Mouse (Mus musculus): Measurements from ENCODE around the gene Hebp2. TPM values are rescaled to one million over a fixed set of nuclear protein-coding genes. Genes with fewer than 3 reads are reported as not detected.

The Hebp2 gene
- total and polyA plus RNA-seq, 3 experiments: not detected

DNA sequence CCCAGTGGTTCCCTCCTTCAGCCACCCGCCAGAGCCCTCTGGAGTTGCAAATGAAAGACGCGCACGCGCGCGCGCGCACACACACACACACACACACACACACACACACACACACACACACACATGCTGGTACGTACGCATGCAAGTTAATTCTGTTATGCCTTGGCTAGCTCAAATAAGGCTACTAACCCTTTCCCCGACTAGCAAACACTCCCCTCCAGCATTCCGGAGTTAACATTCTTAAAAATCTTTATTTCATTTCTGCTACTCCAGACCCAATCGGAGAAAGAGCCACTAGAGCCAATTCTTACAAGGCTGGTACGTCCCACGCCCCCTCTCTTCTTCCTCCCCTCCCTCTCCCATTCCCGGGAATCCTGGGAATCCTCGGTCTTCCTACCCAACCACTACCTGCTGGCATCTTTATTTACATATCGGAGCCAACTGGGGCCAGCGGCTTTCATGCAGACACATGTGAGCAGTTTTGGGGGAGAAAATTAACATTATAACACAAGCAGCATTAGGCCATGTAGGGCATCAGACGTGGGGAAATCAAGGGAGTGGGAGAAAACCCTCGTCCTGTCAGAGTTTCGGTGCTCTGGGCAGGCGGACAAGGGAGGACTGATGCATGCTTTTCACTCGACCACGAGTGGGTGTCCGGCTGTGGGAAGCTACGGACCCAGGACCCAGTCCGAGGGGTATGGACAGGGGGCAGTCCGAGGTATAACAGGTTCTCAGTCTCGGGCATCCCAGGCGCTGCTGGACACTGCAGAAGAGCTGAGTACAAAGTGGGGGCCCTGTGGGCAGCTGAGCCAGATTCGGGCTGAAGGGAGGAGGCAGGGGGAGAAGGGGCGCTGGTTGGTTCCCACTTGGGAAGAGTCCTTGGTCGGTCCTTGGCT, 3.7 kb upstream of the Hebp2 start:
- no peak for TF ChIP-seq TAL1 (conservative IDR thresholded peaks at IDR 0.05; ENCODE audit: low read depth, low read length)
- no peak for TF ChIP-seq CTCF (IDR thresholded peaks at IDR 0.05; ENCODE audit: low read depth, low read length)
- TF ChIP-seq GATA2 (IDR thresholded peaks at IDR 0.05; ENCODE audit: borderline replicate concordance, low read depth, low read length): no peak
- no peak for TF ChIP-seq POLR2AphosphoS5 (IDR thresholded peaks at IDR 0.05; ENCODE audit: insufficient replicate concordance, low read depth, low read length)
- no peak for TF ChIP-seq GATA1 (IDR thresholded peaks at IDR 0.05; ENCODE audit: borderline replicate concordance, low read length)
- H3K9me3 ChIP-seq (replicated peaks): no peaks in the 10 kb centered on the region
- H3K4me3 ChIP-seq (ENCODE audit: low read depth, low read length): no peak overlapping the region
- no peaks in the 10 kb centered on the region for H3K4me1 ChIP-seq (ENCODE audit: insufficient read depth, low read depth, low read length)
- ATAC-seq (ENCODE audit: extremely low read depth, insufficient number of reproducible peaks, low FRiP score, poor library complexity, severe bottlenecking): no peak
- H3K36me3 ChIP-seq (replicated peaks): no peaks in the 10 kb centered on the region
- no peak for DNase-seq (ENCODE audit: low spot score)
- no peaks in the 10 kb centered on the region for H3K27me3 ChIP-seq (ENCODE audit: insufficient read depth, low read length)

DNA sequence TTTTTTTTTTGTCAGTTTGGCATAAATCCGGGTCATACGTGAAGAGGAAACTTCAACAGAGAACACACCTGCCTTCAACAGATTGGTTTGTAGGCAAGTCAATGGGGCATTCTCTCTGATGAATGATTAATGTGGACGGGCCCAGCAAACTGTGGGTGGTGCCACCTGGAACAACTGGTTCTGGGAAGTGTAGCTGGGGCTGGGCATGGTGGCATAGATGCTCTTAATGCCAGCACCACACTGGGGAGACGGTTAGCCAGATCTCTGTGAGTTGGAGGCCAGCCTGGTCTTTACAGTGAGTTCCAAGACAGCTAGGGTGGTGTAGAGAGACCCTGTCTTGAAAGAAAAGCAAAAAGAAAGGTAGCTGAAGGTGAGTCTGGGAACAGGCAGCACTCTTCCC, 1.5 kb upstream of the Hebp2 start:
- Histone ChIP-seq H3K36me3 (replicated peaks) (no peaks in the 10 kb centered on the region), H3K4me3 (ENCODE audit: low read depth, low read length) (no peak overlapping the region), H3K4me1 (ENCODE audit: insufficient read depth, low read depth, low read length) (no peaks in the 10 kb centered on the region), H3K9me3 (replicated peaks) (no peaks in the 10 kb centered on the region), H3K27me3 (ENCODE audit: insufficient read depth, low read length) (no peaks in the 10 kb centered on the region)
- ATAC-seq (ENCODE audit: extremely low read depth, insufficient number of reproducible peaks, low FRiP score, poor library complexity, severe bottlenecking) (no peak), DNase-seq (ENCODE audit: low spot score) (no peak)
- TF ChIP-seq CTCF (IDR thresholded peaks at IDR 0.05; ENCODE audit: low read depth, low read length) (no peak), GATA2 (IDR thresholded peaks at IDR 0.05; ENCODE audit: borderline replicate concordance, low read depth, low read length) (no peak), TAL1 (conservative IDR thresholded peaks at IDR 0.05; ENCODE audit: low read depth, low read length) (no peak)

DNA sequence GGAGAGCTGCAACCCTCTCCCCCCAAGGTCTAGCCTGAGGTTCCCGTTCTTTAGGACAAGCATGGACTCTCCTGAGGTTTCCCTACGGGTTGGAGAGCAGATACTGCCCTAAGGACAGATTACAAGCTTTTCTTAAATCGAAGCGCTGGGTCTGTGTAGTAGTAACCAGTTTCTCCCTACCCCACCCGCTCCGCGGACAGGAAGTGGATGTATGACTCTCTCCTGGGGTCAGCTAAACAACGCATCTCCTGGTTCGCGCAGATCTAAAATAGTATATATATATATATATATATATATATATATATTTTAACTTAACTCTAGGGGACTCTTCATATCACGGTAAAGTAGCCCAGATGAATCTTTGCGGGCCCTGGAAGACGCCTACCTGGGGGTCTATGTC, 567 bp downstream of the Hebp2 start:
- ATAC-seq (ENCODE audit: extremely low read depth, insufficient number of reproducible peaks, low FRiP score, poor library complexity, severe bottlenecking): no peak
- no peaks in the 10 kb centered on the region for H3K27me3 ChIP-seq (ENCODE audit: insufficient read depth, low read length)
- TF ChIP-seq TAL1 (conservative IDR thresholded peaks at IDR 0.05; ENCODE audit: low read depth, low read length): no peak
- TF ChIP-seq CTCF (IDR thresholded peaks at IDR 0.05; ENCODE audit: low read depth, low read length): no peak
- no peak for TF ChIP-seq POLR2AphosphoS5 (IDR thresholded peaks at IDR 0.05; ENCODE audit: insufficient replicate concordance, low read depth, low read length)
- no peak for TF ChIP-seq GATA1 (IDR thresholded peaks at IDR 0.05; ENCODE audit: borderline replicate concordance, low read length)
- TF ChIP-seq GATA2 (IDR thresholded peaks at IDR 0.05; ENCODE audit: borderline replicate concordance, low read depth, low read length): no peak

DNA sequence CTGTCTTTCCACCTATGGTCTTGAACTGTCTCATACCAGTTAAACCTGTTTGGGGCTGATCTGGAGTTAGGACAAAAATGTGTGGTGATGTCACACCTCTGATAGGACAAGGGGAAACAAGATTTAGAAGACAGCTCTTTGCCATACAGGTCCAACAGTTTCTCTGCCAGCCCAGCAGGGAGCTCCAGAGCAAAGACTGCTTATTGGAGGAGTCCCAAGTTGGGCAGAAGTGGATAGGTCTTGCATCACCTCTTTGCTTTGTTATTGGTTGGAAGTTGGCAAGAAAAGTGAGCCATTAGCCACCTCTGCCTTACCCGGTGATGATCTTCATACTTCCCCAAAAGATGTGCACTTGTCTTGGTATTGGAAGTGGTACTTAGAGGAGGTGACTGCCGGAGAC, 9.0 kb downstream of the Hebp2 start:
- no peak for DNase-seq (ENCODE audit: low spot score)
- H3K9me3 ChIP-seq (replicated peaks): no peaks in the 10 kb centered on the region
- no peaks in the 10 kb centered on the region for H3K4me1 ChIP-seq (ENCODE audit: insufficient read depth, low read depth, low read length)
- TF ChIP-seq GATA2 (IDR thresholded peaks at IDR 0.05; ENCODE audit: borderline replicate concordance, low read depth, low read length) (no peak), POLR2AphosphoS5 (IDR thresholded peaks at IDR 0.05; ENCODE audit: insufficient replicate concordance, low read depth, low read length) (no peak), CTCF (IDR thresholded peaks at IDR 0.05; ENCODE audit: low read depth, low read length) (no peak), TAL1 (conservative IDR thresholded peaks at IDR 0.05; ENCODE audit: low read depth, low read length) (no peak), GATA1 (IDR thresholded peaks at IDR 0.05; ENCODE audit: borderline replicate concordance, low read length) (no peak)
- H3K4me3 ChIP-seq (ENCODE audit: low read depth, low read length): no peak overlapping the region
- H3K27me3 ChIP-seq (ENCODE audit: insufficient read depth, low read length): no peaks in the 10 kb centered on the region
- no peaks in the 10 kb centered on the region for H3K36me3 ChIP-seq (replicated peaks)
- ATAC-seq (ENCODE audit: extremely low read depth, insufficient number of reproducible peaks, low FRiP score, poor library complexity, severe bottlenecking): no peak

More for the DNA sequence above, 567 bp downstream of the Hebp2 start:
- H3K36me3 ChIP-seq (replicated peaks): no peaks in the 10 kb centered on the region
- H3K4me3 ChIP-seq (ENCODE audit: low read depth, low read length): no peak overlapping the region
- H3K4me1 ChIP-seq (ENCODE audit: insufficient read depth, low read depth, low read length): no peaks in the 10 kb centered on the region
- H3K9me3 ChIP-seq (replicated peaks): no peaks in the 10 kb centered on the region
- DNase-seq (ENCODE audit: low spot score): no peak

DNA sequence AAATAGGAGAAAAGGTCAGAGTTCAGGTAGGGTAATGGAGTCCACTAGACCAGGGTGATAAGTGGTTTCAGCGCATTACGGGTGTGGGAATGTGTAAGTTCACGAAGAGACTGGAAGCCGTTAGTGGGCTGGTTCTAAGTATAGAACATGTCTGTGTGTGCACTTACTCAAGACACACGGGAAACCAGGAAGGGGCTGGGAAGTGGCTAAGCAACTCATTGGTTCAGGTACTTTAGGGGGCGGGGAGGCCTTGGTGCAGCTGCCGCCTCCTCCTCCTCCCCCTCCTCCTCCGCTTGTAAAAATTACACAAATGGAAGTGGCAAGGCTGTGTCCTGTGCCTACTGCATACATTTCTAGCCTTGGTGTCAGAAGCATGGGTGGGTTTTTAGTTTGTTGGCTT, 13.6 kb downstream of the Hebp2 start:
- H3K27me3 ChIP-seq (ENCODE audit: insufficient read depth, low read length): peaks cover 3% of the 10 kb centered on the region; the same call in 1 of the 2 replicates
- no peak for DNase-seq (ENCODE audit: low spot score)
- H3K36me3 ChIP-seq (replicated peaks): no peaks in the 10 kb centered on the region
- no peak for ATAC-seq (ENCODE audit: extremely low read depth, insufficient number of reproducible peaks, low FRiP score, poor library complexity, severe bottlenecking)
- H3K4me3 ChIP-seq (ENCODE audit: low read depth, low read length): no peak overlapping the region
- TF ChIP-seq TAL1 (conservative IDR thresholded peaks at IDR 0.05; ENCODE audit: low read depth, low read length) (no peak), GATA2 (IDR thresholded peaks at IDR 0.05; ENCODE audit: borderline replicate concordance, low read depth, low read length) (no peak), GATA1 (IDR thresholded peaks at IDR 0.05; ENCODE audit: borderline replicate concordance, low read length) (no peak), CTCF (IDR thresholded peaks at IDR 0.05; ENCODE audit: low read depth, low read length) (no peak), POLR2AphosphoS5 (IDR thresholded peaks at IDR 0.05; ENCODE audit: insufficient replicate concordance, low read depth, low read length) (no peak)
- no peaks in the 10 kb centered on the region for H3K9me3 ChIP-seq (replicated peaks)
- no peaks in the 10 kb centered on the region; the same call in 1 of the 2 replicates for H3K4me1 ChIP-seq (ENCODE audit: insufficient read depth, low read depth, low read length)

DNA sequence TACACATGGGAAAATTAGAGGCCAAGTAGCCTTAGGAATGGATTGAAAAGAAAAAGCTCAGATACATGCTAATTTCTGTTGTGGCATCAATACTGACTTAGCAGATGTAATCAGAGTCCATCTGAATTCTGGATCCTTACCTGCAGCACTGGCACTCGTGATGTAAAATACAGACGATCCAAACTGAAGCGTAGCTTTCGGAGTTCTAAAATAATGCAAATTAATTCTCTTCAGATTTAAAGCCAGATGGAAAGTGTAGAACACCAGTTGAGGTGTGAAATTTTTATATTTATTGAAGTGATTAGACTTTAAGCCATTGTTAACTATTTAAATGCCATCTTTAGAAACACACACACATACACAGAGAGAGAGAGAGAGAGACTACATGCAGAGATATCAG, 15.7 kb downstream of the Hebp2 start:
- peaks cover 7% of the 10 kb centered on the region; the same call in 1 of the 2 replicates for H3K27me3 ChIP-seq (ENCODE audit: insufficient read depth, low read length)
- no peaks in the 10 kb centered on the region for H3K9me3 ChIP-seq (replicated peaks)
- DNase-seq (ENCODE audit: low spot score) (no peak), ATAC-seq (ENCODE audit: extremely low read depth, insufficient number of reproducible peaks, low FRiP score, poor library complexity, severe bottlenecking) (no peak)
- H3K4me1 ChIP-seq (ENCODE audit: insufficient read depth, low read depth, low read length): no peaks in the 10 kb centered on the region; the same call in 1 of the 2 replicates
- no peaks in the 10 kb centered on the region for H3K36me3 ChIP-seq (replicated peaks)
- no peak overlapping the region for H3K4me3 ChIP-seq (ENCODE audit: low read depth, low read length)
- TF ChIP-seq POLR2AphosphoS5 (IDR thresholded peaks at IDR 0.05; ENCODE audit: insufficient replicate concordance, low read depth, low read length) (no peak), TAL1 (conservative IDR thresholded peaks at IDR 0.05; ENCODE audit: low read depth, low read length) (no peak), CTCF (IDR thresholded peaks at IDR 0.05; ENCODE audit: low read depth, low read length) (no peak), GATA2 (IDR thresholded peaks at IDR 0.05; ENCODE audit: borderline replicate concordance, low read depth, low read length) (no peak), GATA1 (IDR thresholded peaks at IDR 0.05; ENCODE audit: borderline replicate concordance, low read length) (no peak)

Measured in G1E (cell line).